Mouse (Mus musculus) adipocyte (in vitro differentiated cells): ENCODE measurements around the gene Gm20877.
"Not testable (repeated sequence)": the region's sequence is repeated elsewhere in the genome, so short reads cannot be mapped to it uniquely, and the experiment has no call there.

ENCODE experiments used
- DNase-seq: peaks from one replicate; pipeline ENCODE4 v3.0.0-alpha.2; 2016; ENCODE audit warnings: low spot score

Gm20877 gene

DNA sequence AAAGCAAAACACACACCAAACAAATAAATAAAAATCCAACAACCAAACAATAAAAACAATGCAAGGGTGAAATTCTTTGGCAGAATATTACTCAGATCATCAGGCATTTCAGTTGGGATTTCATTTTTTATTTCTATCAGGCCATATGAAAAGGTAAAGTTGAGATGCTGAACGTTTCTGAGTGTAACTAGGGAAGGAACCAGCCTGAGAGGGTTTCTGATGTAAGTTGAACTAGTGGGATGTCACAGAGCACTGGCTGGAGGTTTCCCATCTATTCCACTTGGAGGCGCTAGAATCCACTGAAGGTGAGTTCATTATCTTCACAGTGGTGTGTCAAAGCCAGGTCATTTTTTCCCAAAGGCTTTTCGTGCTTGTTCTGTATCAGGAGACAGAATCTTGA is at the start of gene Gm20877:
Gene Gm20877, plus strand, starts transcription at position 301 of the 400 bp plus-strand sequence.
- DNase-seq: not testable (repeated sequence)
